Mouse (Mus musculus) cerebellum, postnatal 10 days (tissue): ENCODE data around the gene Hnrnpf.
A peak's percentile ranks its signal among the peaks of the same experiment; 100 is the strongest.
"Not testable (repeated sequence)": the region's sequence is repeated elsewhere in the genome, so short reads cannot be mapped to it uniquely, and the experiment has no call there.

ENCODE experiments used
- DNase-seq, 2 experiments: peaks; one replicate each; pipeline ENCODE4 v3.0.0; 2021; ENCODE audit warnings: mixed read lengths in 2 of 2

The Hnrnpf gene

DNA sequence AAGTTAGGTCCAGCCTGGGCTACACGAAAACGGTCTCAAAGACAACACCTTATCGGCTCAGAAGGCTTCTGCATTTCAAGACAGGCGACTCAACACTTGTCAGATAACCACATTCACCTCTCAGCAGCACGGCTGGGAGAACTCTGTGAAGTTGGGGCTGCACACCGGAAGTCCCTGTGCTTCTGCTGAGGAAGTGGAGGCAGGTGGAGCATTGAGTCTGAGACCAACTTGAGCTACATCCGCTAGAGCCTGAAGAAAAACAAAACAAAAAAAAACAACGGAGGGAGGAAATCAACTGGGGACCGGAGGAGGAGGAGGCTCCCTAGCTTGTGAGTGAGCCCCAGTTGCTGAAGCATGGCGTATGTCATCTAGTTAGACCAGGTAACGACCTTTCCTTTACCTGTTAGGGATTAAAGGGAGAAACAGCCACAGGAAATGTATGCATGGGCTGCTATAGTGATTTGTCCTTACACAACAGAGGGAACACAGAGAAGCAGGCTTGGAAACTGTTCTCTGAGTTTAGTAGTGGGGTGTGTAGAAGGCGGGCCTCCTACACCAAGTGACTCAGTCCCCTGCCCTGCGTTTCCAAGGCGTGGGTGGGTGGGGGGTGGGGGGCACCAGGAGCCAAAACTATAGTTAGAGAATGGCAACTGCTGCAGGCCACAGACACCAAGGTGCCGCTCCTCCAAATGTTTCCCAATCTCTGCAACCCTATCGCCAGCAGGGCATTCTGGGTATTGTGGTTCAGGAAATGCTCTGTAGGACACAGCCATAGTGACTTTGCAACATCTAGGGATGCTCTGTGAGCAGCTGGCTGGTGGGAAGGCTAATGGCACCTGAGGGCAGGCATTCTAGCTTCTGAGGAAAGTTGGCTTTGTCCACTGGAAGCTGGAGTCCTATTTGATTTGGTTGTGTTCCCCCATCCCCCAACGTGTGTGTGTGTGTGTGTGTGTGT is at the start of gene Hnrnpf:
TSS of gene Hnrnpf (plus strand) at position 199 of the 955 bp plus-strand sequence.
- DNase-seq: no peak

DNA sequence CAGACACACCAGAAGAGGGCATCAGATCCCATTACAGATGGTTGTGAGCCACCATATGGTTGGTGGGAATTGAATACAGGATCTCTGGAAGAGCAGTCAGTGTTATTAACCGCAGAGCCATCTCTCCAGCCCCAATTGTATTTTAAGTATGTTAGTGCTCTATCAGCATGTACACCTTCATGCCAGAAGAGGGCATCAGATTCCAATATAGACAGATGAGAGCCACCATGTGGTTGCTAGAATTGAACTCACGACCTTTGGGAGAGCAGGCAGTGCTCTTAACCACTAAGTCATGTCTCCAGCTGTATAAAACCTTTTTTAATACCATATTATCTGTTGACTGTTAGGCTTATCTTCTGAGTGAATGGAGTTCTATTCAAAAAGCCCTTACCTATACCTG is 48.4 kb upstream of the Hnrnpf start:
- no peak for DNase-seq

DNA sequence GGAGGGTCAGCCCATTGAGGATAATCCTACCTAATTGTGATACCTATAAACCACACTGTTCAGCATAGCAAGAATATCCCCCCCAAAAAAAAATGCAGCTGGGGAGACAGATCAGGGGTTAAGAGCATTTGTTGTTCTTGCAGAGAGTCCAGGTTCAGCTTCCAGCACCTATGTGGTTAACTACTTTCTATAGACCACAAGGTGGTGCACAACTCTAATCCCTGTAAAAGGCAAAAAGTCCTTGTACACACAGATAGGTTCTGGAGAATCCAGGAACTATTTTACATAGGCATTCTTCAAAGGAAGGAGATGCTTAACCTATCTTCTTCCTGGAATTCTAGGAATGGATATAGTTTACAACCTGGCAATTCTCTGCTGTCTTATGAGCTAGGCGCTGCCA is 42.1 kb upstream of the Hnrnpf start:
- no peak for DNase-seq

DNA sequence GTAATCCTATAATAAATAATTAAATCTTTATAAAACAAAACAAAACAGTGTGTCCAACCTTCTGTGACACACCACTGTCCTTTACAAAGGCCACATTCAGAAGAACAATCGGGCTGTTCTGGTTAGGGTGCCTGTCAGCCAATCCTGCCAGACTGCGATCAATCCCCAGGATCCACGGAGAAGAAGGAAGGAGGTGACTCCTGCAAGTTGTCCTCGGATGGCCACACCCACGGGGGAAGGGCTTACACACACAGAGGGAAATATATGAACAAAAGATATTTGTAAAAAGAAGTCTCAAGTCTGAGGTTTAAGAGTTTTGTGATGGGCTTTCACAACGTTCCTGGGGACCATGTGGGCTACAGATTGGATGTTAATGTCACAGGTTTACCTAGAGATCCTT is 38.3 kb upstream of the Hnrnpf start, which contains the start of gene Zfp239:
TSS of gene Zfp239 (plus strand) at position 253 of the 400 bp plus-strand sequence.
- DNase-seq: no peak

DNA sequence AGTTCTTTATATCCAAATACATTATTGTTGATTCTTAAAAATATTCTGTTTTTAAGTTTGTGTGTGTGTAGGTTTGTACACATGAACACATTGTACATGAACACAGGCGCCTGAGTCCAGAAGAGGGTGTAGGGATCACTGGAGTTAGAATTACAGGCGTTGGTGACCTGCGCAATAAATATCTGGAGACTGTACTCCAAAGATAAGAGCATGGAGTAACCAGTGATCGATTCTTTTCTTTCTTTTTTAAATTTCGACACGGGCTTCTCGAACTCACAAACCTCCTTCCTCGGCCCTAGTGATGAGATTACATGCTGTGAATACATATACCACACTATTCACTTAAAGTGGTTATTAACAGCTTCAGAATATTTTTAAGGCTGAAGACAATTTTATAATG is 37.7 kb upstream of the Hnrnpf start:
- DNase-seq: no peak

DNA sequence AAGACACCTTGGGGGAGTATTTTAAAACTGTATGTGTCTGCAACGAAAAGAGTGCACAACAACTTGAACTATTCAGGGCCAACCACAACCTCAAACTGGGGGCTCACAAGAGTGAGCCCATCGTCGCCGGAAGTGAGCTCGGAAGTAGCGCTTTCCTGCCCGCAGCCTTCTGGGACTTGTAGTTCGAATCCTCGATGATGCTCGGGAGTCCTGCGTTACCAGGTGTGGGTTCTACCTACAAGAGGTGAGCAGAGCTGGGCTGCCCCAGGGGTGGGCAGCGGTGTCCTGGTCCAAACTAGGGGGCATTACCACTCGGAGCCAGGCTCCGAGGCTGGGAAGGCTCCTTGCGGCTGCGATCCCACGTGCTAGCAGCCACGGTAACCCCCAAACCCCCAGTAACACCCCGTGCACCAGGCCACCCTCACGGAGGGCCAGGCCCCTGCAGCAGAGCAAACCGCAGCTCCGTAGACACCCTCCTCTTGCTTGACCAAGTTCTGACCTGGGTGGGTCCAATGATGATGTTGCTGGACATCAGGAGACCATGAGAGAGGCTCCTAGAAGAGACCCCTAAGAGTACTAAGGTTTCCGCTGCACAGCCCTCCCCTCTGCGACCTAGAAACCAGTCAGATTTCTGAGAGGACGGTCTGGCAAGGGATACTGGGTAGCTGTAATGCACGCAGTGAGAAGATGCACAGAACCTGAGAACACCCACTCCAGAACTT is 37.1 kb upstream of the Hnrnpf start:
- peak; percentile 82 to 83 for DNase-seq

DNA sequence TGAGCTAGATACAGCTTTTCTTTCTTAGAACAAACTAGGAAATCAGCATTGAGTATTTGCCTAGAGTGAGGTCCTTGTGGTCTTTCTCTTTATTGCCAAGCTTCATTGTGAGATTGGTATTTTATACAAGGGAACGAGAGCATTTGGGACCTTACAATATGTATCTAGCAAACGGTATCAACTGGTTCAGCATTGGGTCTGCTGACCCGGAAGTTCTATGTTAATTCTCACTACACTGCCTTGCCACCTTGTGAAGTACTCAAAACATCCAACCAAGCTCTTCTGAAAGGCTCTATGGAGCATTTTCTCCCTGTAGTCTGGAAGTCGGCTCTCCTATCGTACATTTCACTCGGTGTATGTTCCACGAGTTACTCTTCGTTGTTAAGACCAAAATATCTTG is 36.4 kb upstream of the Hnrnpf start:
- DNase-seq: no peak

DNA sequence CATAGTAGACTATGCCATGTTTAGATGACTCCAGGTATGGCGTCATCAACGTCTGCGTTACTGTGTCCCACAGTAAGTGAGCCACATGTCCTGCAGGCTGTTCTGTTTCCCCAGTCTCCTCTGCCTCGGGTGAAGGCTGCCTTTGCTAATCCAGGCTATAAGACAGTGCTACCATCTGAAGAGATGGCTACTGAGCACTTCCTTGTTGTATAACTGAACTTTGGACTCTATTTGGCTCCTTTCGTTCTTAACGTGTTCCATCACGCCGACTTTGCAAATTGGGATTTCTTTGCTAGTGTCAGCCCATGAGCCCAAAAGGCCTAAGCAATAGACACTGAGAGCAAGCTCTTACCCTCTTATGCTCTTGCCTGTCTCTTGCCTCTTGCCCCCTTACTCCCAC is 31.9 kb upstream of the Hnrnpf start:
- no peak for DNase-seq

DNA sequence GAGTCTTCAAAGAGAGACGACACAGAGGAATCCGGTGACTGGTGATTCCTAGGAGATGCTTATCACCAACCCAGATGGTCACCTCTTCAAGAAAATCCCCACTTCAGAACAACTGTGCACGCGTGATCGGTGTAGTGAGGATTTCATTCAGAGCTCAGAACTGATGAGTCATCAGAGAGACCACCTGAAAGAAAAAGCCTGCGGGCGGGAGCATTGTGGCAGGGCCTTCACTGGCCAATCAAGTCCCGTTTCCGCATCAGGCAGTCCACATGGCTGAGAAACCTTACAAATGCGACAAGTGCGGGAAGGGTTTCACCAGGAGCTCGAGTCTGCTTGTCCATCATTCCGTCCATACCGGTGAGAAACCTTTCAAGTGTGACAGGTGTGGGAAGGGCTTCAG is 29.1 kb upstream of the Hnrnpf start:
- DNase-seq: no peak

DNA sequence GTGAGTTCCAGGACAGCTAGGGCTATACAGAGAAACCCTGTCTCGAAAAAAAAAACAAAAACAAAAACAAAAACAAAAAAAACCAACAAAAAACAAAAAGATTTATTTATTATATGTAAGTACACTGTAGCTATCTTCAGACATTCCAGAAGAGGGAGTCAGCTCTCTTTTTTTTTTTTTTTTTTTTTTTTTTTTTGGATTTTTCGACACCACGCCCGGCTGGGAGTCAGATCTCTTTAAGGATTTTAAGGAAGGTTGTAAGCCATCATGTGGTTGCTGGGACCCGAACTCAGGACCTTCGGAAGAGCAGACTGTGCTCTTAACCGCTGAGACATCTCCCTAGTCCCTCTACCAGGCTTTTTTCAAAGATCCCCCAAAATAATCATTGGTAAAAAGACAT is 26.7 kb upstream of the Hnrnpf start:
- DNase-seq: not testable (repeated sequence)

DNA sequence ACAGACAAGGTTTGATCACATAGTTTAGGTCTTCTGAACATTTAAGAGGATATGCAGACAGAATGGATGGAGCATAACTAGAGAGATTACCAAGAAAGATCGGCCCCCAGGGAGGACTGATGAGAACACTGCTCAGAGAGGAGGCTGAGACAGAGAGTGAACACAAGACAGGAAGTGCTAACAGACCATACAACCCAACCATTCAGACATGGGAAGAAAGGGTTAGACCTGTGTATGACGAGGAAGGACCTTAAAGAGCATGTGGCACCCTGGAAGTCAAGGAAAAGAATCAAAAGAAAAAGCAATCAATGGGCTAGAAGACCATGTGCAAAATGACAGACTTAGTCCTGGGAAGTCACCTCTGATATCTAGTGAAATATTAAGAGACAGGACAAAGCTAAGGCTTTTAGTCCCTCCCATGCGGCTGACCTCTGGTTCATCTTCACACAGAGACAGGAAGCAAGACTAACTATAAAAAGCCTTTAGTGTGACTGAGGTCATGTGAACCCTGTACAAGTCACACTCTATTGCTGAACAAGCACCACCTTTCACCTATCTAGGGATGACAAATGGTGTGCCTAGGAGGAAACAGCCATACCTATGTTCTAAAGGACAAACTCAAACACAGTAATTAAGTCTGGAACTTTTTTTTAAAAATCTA is 25.4 kb upstream of the Hnrnpf start:
- DNase-seq: no peak

DNA sequence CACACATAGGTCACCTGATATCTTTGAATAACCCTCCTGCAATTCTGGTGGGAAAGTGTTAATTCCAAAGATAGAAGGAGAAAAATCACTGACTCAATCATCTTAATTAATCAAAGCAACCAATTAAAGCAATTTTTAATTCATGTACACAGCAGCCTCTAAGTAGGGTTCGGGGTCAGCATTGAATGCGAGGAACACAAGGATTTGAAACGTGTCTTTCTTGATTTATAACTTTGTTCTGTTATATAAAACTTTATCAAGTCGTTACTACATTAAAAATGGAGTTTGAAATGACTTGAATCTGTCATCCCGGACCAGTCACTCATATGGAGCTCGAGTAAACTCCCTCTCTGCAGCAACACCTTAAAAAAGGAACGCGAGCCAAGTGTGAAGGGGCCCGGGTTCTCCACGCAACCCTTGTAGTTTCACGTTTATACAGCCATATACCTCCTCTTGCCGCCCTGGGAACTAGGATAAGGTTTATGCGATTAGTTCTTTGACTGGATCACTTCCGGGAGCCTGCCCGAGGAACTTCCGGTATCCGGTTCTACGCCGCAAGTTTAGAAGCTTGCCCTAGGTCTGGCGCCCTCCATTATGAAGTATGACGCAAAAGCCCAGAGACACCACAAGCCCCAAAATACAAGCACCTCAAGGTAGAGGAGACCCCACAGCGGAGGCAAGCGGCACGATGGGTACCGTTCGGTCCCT is 21.3 kb upstream of the Hnrnpf start:
- peak; percentile 90 to 91 for DNase-seq

DNA sequence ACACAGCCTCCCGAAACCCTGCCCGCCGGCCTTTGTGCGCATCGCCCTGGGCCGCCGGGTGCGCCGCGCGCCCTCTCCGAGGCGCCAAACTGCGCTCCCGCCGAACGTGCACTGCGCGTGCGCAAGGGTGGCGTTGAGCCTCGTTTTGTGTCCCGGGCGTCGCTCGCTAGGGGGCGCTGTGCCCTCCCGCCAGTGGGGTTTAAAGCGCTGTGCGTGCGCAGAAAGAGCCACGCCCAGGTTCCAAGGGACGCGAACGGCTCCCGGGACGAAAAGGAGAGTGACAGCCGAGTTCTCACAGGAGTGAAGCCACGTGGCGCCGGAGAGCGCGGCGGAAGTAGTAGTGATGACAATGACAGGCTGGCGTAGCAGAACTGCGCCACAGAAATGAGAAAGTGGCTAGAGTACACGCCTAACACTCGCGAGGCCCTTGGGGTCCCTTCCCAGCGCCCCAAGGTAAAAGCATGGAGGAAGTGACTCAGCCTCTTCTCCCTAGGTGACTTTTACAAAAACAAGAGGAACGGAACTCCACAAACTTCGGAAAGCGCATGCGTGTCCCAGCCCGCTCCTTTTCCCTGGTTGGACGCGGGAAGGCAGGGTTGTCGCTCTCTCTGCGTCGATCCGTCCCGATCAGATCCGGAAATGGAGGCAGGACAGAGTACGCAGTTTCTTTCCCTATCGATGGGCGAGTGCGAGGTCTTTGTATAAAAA is 20.6 kb upstream of the Hnrnpf start:
- DNase-seq: peak; percentile 100

DNA sequence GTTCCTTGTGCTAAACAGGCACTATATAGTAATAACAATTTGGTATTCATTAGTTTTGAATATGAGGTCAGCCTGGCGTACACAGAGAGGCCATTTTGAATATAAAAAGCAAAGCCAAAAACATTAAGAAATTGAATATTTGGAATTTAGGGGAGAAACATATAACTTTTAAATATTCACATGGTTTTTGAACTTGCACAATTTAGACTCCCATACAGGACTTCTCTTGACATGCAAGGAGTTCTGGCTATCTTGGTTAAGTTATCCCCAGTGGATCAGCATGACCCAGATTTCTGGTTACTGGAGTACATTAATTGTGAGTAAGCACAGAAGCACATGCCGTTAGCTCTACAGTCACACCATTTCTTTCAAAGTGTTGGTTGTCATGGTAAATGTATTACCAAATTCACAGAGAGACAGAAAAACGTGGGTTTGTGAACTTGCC is 19.7 kb upstream of the Hnrnpf start:
- peak in 1 of 2 experiments; percentile 28 for DNase-seq

DNA sequence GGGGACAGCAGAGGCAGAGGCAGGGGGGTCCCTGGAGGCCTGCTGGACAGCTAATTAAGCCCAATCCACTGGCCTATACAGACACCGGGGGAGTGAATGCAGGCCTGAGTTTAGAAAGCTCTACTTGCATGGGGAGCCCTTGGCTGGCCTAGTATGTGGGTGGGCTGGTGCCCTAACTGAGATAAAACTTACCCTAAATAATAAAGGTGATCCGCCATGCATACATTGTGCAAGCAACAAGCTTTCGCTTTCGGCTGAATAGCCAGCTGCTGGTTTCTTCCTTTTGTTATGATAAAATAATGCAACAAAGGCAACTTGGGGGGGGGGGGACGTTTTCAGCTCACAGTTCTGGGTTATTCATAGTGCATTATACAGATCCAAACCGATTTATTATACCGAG is 18.9 kb upstream of the Hnrnpf start:
- DNase-seq: no peak

DNA sequence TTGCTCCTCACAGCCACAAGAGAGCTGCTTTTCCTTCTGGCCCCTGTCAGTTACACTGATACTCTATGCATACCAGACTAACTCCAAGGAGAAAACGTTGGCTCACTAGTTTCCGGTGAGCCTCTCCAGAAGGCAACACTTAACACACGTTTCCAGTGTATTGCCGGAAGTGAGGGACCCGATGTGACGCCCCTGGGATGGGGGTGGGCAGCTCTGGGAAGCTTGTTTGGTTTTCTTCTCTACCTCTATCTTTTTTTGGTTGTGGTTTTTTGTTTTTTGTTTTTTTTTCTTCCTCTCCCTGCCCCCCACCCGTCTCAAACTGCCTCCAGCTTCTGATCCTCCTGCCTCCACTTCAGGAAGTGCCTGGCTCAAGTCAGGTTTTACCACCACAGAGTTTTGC is 18.1 kb upstream of the Hnrnpf start:
- no peak for DNase-seq

DNA sequence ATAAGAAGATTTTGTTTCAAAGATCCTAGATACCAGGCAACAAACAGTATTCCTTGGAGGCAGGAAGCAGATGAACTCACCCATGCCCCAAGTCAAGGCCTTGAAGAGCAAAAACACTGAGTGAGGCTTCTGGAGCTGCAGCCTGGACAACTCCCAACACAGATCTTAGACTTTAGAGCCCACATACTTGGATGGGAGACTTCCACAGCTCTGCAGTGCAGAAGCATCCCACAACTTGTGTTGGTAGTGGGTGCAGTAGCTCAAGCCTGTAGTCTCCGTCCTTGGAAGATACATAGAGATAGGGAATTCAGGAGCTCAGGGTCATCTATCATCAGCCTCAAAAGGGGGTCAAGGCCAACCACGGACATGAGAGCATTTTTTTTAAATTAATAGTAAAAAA is 14.2 kb upstream of the Hnrnpf start:
- DNase-seq: no peak

DNA sequence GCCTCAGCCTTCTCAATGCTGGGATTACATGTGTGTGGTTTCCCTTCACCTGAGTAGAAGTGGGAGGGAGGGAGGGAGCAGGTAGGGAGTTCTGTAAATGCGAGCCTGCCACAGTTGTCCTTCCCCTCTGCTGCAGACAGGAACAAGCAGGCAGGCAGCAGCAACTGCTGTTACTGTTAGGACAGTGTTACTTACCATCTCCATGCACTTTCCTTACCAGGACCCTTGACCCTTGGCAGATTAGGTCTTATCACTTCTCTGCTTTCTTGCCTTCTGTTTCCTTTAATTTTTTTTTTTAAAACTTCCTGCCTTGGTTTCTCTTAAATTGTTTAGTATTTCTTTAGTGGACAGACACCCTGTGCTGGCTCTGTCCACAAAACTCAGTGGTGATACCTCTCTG is 12.1 kb upstream of the Hnrnpf start:
- no peak for DNase-seq

DNA sequence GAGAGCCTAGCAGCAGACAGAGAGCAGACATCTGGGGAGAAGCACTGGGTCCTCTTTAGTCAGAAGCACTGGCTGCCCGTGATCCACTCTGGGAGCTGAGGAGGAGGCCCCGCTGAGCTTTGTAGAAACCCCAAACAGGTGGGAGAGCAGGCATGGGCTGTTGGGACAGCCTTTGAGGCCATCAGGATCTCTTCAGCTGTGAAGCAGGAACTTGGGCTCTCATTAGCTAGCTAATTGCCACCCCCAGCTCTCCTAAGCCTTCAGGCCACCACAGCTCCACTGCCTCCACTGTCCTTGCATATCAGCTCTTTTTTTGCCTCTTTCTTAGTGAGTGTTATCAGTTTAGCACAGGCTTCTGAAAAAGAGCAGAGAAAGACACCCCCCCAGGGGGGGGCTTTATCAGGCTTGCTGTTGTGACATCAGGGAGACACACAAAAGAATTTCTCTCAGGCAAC is 11.5 kb upstream of the Hnrnpf start:
- DNase-seq: no peak

DNA sequence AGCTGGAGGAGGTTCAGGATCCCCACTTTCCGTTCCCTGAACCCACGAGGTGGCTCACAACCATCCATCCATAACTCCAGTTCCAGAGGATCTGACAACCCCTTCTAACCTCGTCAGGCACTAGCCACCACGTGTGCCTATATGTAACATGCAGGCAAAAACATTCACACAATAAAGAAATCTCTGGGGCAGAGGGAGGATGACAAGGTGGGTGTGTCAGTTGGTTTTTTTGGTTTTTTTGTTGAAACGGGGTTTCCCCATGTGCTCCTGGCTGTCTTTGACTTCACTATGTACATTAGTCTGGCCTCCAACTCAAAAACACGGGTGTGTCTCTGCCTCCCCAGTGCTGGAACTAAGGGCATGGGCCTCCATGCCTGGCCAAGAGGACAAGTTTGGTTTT is 9.9 kb upstream of the Hnrnpf start:
- no peak for DNase-seq

DNA sequence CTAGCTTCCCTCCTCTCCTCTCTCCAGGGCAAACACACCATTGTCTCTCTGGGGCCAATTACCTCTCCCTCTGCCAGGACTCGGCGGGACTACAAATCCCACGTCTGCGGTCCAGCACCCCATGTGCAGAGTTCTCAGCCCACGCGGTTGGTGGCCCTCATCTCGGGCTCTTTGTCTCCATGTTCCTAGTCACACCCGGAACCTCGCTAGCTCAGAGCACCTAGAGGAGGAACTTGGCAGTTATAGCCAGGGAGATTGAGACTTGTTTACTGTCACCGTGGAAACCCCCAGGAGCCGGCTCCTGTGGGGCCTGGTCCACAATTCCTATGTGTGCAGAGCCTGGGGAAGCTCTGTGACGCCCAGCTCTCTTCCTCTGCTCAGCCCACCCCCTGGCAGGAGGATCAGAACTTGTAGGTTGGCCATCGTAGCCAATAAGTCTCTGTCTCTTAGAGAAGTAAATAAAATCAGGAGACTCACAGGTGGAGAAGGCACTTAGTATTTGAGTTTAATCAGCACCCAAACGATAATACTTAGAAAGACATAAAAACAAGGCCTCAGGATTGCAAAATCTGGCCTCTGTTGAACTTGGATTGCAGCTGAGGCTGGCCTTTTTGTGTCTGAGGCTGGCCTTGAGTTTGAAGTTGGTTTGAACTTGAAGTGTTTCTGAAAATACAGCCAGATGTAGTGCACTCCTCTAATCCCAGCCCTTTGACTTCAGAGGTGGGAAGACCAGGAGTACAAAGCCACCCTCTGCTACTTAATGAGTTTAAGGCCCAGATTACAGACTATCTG is 8.6 kb upstream of the Hnrnpf start:
- no peak for DNase-seq
